Mouse (Mus musculus): Measurements from ENCODE around the gene Trpc4ap.

Trpc4ap gene

GRCm38 (mm10) chr2:155693136-155693535 is 952 bp upstream of the Trpc4ap start:
- no peak for DNase-seq (ENCODE audit: low spot score in 2 of 2)

DNA sequence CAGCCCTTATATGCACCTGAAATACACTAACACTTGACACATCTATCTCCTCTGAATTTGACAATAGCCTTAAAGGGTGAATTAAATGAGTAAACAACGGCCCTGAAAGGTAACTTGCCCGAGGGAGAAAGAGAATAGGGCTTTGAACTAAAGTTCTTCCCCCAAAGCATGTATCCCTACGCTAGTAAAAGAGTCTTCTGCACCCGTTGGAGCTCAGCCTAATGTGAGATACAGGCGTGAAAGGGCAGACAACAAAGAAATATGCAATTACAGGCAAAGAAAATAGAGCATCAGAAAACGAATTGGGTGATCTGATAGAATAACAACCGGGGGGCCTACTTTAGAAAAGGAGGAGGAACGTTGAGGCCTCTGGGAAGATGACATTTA is 855 bp downstream of the Trpc4ap start:
- DNase-seq (ENCODE audit: low spot score in 2 of 2): no peak

GRCm38 (mm10) chr2:155689211-155689610 is 3.0 kb downstream of the Trpc4ap start:
- no peak for DNase-seq (ENCODE audit: low spot score in 2 of 2)

GRCm38 (mm10) chr2:155687746-155688145 is 4.4 kb downstream of the Trpc4ap start:
- DNase-seq (ENCODE audit: low spot score in 2 of 2): no peak

GRCm38 (mm10) chr2:155686572-155686971 is 5.6 kb downstream of the Trpc4ap start:
- DNase-seq (ENCODE audit: low spot score in 2 of 2): no peak

- DNase-seq (ENCODE audit: low spot score in 2 of 2): no peak
Observed at GRCm38 (mm10) chr2:155683821-155684220, 8.4 kb downstream of the Trpc4ap start.

DNA sequence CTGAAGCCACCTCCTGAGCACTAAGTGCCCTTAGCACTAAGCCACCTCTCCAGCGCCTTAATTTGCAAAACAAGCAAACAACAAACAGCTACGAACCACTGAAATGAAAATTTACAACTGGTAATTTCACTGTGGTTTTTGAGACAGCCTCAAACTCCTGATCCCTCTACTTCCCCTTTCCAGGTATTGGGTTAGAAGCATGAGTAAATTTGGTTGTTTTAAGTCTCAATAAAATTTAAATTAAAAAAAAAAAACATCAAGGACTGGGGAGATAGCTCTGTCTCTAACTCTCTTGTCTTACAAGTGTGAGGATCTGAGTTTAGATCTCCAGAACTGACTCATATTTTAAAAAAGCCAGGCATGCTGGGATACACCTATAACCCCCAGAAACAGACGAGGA is 9.0 kb downstream of the Trpc4ap start:
- no peak for DNase-seq (ENCODE audit: low spot score in 2 of 2)

GRCm38 (mm10) chr2:155681874-155682273 is 10.3 kb downstream of the Trpc4ap start:
- DNase-seq (ENCODE audit: low spot score in 2 of 2): no peak

DNA sequence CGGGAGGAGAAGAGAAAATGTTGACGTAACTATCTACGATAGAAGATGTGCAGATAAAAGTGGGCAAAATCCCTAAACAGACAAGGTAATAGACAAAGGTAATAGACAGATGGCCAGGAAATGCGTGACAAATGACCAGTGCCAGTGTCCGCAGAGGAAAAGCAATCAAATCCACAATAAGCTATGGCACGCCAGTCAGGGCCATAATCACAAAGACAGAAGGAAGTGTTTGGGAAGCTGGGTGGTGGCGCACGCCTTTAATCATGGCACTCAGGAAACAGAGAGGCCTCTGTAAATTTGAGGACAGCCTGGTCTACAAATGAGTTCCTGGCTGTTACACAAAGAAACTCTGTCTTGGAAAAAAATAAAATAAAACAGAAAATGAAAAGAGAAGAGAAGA is 11.0 kb downstream of the Trpc4ap start:
- DNase-seq (ENCODE audit: low spot score in 2 of 2): no peak

- DNase-seq (ENCODE audit: low spot score in 2 of 2): no peak
Observed at GRCm38 (mm10) chr2:155680591-155680990, 11.6 kb downstream of the Trpc4ap start.

DNA sequence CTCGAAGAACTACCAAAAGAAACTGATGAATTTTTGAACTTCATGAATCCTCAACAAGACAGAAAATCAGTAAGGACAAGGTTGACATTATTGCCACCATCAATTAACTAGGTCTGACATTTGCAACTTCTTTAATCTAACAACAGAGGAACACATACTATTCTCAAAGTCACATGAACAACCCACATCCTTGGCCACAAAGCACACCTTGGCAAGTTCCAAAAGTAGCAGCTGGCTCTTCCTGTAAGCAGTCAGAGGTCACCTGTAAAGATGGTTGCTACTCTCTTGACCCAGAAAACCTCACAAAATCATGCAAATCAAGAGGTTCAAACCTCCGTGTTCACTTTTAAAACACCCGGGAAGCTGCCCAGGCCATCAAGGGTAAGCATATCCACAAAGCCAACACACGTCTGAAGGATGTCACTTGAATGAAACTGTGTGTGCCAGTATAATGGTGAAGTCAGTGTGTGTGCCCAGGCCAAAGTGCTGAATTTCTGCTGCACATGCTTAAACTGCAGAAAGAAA is 12.5 kb downstream of the Trpc4ap start:
- DNase-seq (ENCODE audit: low spot score in 2 of 2): no peak

- no peak for DNase-seq (ENCODE audit: low spot score in 2 of 2)
Observed at GRCm38 (mm10) chr2:155675118-155675517, 17.1 kb downstream of the Trpc4ap start.

DNA sequence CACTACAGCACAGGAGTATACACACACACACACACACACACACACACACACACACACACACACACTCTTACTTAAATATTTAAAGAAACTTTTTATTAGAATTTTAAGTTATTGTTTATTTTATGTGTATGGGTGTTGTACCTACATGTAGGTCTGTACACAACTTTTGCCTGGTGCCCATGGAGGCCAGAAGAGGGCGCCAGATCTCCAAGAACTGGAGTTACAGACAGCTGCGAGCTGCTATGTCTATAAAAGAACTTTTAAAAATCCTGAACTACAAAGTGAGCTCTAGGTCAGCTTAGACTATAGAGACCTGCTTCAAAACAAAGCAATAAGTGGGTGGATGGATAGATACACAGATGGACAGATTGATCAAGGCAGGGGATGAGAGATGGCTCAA is 18.6 kb downstream of the Trpc4ap start:
- no peak for DNase-seq (ENCODE audit: low spot score in 2 of 2)

DNA sequence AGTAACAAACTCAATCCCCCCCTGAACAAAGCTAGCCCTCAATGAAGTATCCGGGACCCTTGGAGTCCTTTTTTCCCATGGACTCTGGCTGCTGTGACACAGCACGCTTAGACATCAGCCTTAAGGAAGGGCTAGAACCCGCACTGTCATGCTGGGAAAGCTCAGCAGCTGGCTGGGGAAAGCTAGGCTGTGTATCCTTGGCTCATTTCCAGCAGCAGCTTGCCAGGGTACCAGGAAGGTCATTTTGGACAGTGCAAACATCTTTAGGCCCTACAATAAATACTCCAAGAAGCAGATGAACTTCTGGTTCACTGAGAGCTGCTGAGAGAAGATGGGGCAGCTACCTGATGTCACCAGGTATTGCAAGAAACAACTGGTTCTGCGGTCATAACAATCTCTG is 20.9 kb downstream of the Trpc4ap start:
- DNase-seq (ENCODE audit: low spot score in 2 of 2): no peak

DNA sequence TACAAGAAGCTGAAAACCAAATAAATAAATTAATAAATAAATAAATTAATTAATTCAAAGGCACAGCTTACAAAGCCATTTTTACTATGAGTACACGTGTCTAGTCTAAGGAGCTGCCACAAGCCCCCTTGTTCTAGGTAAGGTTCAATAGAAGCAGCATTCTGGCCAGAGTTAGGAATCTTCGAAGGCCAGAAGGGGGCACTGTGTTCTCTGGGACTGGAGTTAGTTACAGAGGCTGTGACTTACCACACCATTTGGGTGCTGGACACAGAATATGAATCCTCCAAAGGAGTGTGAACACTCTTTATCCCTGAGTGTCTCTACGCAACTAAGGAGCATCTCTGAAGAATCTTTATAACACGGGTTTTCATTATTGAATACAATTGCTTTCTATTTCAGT is 23.7 kb downstream of the Trpc4ap start:
- DNase-seq (ENCODE audit: low spot score in 2 of 2): no peak

DNA sequence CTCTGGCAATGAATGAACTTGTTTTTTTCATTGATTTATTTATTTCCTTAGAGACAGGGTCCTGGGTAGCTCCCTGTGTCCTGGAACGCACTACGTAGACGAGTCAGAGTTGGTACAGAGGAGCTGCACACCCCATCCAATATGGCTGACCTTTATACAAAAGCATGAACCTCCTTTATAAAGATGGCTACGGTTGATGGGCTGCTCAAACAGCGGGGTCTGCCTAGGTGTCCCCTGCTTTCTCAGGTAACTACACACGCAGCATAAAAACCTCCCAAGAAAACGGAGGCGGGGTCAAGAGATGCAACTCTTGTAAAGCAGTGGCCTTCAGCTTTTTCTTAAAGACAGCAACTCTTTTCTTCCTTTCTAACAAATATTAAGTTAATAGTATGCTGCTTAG is 24.3 kb downstream of the Trpc4ap start:
- no peak for DNase-seq (ENCODE audit: low spot score in 2 of 2)

- no peak for DNase-seq (ENCODE audit: low spot score in 2 of 2)
Observed at GRCm38 (mm10) chr2:155663910-155664460, 28.2 kb downstream of the Trpc4ap start.

- peak in 1 of 2 experiments; percentile 39 for DNase-seq (ENCODE audit: low spot score in 2 of 2)
Observed at GRCm38 (mm10) chr2:155663097-155663496, 29.1 kb downstream of the Trpc4ap start.

DNA sequence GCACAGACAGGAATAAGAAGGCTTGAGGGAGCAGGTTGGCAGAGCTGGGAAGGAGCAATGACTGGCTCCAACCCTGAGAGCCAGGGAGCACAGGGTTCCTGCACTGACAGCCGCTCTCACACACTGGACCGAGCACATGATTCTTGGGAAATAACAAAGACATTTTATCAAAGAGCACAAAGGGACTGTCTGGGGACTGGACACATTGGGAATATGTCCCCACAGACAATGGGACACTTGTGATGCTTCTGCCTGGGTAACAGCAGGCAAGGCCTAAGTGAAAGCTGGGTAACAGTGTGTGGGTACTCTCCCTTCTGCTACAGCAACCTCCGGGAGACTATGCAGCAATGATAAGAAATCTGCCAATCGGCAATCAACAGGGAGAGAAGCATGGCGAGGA is 29.8 kb downstream of the Trpc4ap start:
- no peak for DNase-seq (ENCODE audit: low spot score in 2 of 2)

GRCm38 (mm10) chr2:155655759-155656372 is 36.3 kb downstream of the Trpc4ap start:
- DNase-seq (ENCODE audit: low spot score in 2 of 2): no peak

DNA sequence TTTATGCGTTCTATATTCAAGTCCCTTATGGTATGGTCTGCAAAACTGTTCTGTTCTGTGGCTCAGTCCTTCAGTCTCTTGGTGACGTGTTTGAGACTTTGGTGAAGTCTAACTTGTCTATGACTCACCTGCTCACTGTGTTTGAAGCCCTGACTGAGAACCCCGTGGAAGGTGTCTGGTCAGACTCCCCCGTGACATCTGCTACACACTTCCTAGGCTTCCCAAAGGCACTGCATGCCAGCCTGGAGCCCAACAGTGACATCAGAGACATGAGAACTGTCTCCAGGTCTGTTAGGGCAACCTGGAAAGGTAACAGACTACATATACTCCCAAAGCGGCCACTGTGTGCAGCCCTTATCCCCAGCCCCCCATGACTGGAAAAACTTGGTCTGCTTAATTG is 39.6 kb downstream of the Trpc4ap start:
- no peak for DNase-seq (ENCODE audit: low spot score in 2 of 2)

GRCm38 (mm10) chr2:155645746-155646145 is 46.4 kb downstream of the Trpc4ap start:
- DNase-seq (ENCODE audit: low spot score in 2 of 2): no peak

- no peak for DNase-seq (ENCODE audit: low spot score in 2 of 2)
Observed at GRCm38 (mm10) chr2:155641540-155642472, 50.4 kb downstream of the Trpc4ap start.
